Mouse (Mus musculus): ENCODE data around the gene Gm128. TPM values are rescaled to one million over a fixed set of nuclear protein-coding genes. Genes with fewer than 3 reads are reported as not detected.
A peak's percentile ranks its signal among the peaks of the same experiment; 100 is the strongest.

The Gm128 gene
- 0.23 and 0.30 TPM in 2 replicates for polyA plus RNA-seq (2016; fragmentation: Nextera tagmentation; extraction: Ambion mirVana)

DNA sequence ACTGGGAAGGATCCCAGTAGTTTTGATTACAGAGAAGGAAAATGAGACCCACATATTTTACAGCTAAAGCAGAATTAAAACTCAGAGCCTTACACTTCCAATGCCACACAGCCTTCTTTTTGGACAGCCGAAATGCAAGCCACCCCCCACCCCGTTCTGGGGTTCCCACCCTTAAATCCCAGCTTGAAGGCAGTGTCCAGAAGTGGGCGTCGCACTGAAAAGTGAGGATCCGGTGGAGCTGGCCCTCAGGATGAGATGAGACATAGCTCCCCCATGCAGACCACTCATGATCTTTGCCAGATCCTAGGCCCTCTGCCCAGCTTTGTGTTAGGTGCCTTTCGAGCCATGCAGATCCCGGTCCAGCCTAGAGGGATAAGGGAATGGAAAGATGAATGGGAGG, at the start of gene Gm128:
TSS of gene Gm128 (minus strand) at position 101 of the 400 bp plus-strand sequence.
- Histone ChIP-seq H3K27ac (peak within 1 kb of the TSS; percentile 56; the same call in 1 of the 2 replicates), H3K4me1 (peaks cover 7% of the 10 kb centered on the region), H3K27me3 (ENCODE audit: poor library complexity, severe bottlenecking) (no peaks in the 10 kb centered on the region; the same call in 1 of the 2 replicates), H3K4me3 (0 out of 2 replicates have a peak within 1 kb of the TSS, but pooled peaks have one; percentile 9), H3K36me3 (replicated peaks) (peaks cover 37% of the 10 kb centered on the region), H3K9me3 (0 out of 2 replicates have a peak, but pooled peaks cover 3% of the 10 kb centered on the region)
- no peak for DNase-seq (ENCODE audit: extremely low spot score, low spot score)
- 79% methylated on average over 7 of the region's 7 CpGs for WGBS

DNA sequence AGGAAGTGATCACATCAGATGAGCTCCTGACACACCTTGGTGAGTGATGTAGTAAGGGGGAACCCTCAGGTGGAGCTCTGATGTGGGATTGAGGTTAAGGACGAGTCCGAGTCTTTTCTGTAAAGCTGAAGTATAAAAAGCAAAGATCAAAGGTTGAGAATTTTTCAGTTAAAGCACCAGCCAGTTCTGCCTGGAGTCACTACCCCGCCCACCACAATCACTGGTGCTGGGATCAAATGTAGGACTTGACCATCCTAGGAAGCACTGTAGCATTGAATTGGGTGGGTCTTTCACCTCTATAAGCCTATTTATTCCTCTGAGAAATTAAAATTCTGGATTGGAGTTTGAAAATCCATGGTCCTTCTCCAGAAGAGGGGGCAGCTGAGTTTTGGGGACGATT, 49.6 kb upstream of the Gm128 start:
- Histone ChIP-seq H3K4me3 (no peak overlapping the region), H3K27me3 (ENCODE audit: poor library complexity, severe bottlenecking) (no peaks in the 10 kb centered on the region), H3K36me3 (replicated peaks) (peaks cover 79% of the 10 kb centered on the region), H3K27ac (no peak overlapping the region), H3K9me3 (no peaks in the 10 kb centered on the region), H3K4me1 (peaks cover 1% of the 10 kb centered on the region; the same call in 1 of the 2 replicates)
- WGBS = 91% methylated on average over 4 of the region's 4 CpGs
- no peak for DNase-seq (ENCODE audit: extremely low spot score, low spot score)

DNA sequence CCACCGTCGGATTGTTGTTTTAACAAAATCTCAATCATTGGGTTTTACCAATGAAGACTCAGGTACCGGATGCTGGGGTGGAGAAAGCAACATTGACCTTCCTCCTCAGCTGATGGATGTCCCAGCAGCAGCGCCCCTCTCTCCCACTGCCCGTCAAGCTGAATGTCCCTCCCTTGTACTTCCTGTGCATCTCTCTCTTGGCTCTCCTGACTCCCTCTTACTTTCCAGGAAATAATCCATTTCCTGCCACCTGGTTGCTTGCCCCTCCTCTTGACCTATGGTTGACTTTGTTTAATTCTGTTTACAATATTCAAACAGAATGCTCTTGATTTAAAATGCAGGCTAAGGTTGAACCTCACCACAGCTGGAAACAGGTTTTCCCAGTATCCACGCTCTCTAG, 48.8 kb upstream of the Gm128 start:
- no peaks in the 10 kb centered on the region for H3K9me3 ChIP-seq
- H3K4me3 ChIP-seq = no peak overlapping the region
- no peak overlapping the region for H3K27ac ChIP-seq
- no peaks in the 10 kb centered on the region for H3K27me3 ChIP-seq (ENCODE audit: poor library complexity, severe bottlenecking)
- DNase-seq (ENCODE audit: extremely low spot score, low spot score) = no peak
- no peaks in the 10 kb centered on the region for H3K4me1 ChIP-seq
- WGBS = 86% methylated on average over 6 of the region's 6 CpGs
- peaks cover 72% of the 10 kb centered on the region for H3K36me3 ChIP-seq (replicated peaks)

DNA sequence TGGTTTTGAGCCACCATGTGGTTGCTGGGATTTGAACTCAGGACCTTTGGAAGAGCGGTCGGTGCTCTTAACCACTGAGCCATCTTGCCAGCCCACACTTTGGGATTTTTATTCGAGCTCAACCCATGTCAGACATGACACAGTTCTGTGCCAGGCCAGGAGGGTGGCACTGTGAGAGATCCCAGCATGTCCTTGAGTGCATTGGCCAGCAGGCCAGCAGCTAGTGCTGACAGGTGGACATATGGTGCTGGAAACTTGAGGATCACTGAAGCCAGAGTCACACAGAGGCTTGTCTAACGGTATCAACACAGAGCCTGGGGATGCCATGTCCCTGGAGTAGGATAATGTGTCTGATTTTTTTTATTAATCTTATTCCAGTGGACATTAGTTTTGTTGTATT, 48.0 kb upstream of the Gm128 start:
- peaks cover 64% of the 10 kb centered on the region for H3K36me3 ChIP-seq (replicated peaks)
- no peak for DNase-seq (ENCODE audit: extremely low spot score, low spot score)
- WGBS = 90% methylated on average over 4 of the region's 4 CpGs

DNA sequence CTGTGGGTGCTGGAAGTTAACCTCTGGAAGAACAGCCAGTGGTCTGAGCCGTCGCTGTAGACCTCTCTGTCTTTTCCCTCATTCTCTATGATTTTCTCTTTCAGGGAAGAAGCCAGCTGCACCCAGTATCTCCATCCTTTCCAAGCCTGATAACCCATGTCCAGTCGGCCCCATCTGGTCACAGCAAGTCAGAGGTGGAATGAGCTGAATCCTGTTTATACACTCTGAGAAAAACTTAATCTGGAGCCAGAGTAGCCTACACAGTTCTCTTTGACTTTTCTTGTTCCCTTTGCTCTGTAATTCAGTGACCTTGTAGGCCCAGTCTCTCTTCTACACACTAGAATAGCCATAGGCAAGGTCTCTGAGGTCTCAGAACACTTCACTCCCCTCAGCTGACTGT, 46.1 kb upstream of the Gm128 start:
- H3K27ac ChIP-seq = no peak overlapping the region
- no peaks in the 10 kb centered on the region for H3K27me3 ChIP-seq (ENCODE audit: poor library complexity, severe bottlenecking)
- WGBS = 86% methylated on average over 3 of the region's 3 CpGs
- peaks cover 47% of the 10 kb centered on the region for H3K36me3 ChIP-seq (replicated peaks)
- no peaks in the 10 kb centered on the region for H3K9me3 ChIP-seq
- H3K4me1 ChIP-seq = peaks cover 17% of the 10 kb centered on the region
- no peak overlapping the region for H3K4me3 ChIP-seq
- no peak for DNase-seq (ENCODE audit: extremely low spot score, low spot score)

More for the DNA sequence above, 48.0 kb upstream of the Gm128 start:
- H3K27me3 ChIP-seq (ENCODE audit: poor library complexity, severe bottlenecking) = no peaks in the 10 kb centered on the region
- no peaks in the 10 kb centered on the region for H3K9me3 ChIP-seq
- H3K4me1 ChIP-seq = peaks cover 4% of the 10 kb centered on the region
- H3K27ac ChIP-seq = no peak overlapping the region
- no peak overlapping the region for H3K4me3 ChIP-seq

DNA sequence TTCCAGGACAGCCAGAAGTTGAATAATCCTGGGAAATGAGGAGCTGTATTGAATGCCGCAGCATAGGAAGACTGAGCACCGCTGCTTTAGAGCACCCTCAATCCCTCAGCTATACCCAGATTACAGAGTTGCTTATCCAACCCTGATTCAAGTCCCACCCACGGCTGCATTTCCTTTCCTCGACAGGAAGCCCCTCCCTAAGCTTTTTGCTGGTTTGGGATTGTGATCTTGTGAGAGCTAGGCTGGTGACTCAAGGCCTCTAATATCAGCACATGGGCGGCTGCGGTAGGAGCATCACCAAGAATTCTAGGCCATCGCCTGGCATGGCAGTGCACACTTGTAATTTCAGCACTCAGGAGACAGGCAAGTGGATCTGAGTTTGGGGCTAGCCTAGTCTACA, 45.1 kb upstream of the Gm128 start:
- H3K36me3 ChIP-seq (replicated peaks) = peaks cover 38% of the 10 kb centered on the region
- H3K4me1 ChIP-seq = peaks cover 26% of the 10 kb centered on the region
- H3K27ac ChIP-seq = no peak overlapping the region
- H3K4me3 ChIP-seq = no peak overlapping the region
- no peak for DNase-seq (ENCODE audit: extremely low spot score, low spot score)
- 92% methylated on average over 7 of the region's 7 CpGs for WGBS
- no peaks in the 10 kb centered on the region for H3K27me3 ChIP-seq (ENCODE audit: poor library complexity, severe bottlenecking)
- no peaks in the 10 kb centered on the region for H3K9me3 ChIP-seq

DNA sequence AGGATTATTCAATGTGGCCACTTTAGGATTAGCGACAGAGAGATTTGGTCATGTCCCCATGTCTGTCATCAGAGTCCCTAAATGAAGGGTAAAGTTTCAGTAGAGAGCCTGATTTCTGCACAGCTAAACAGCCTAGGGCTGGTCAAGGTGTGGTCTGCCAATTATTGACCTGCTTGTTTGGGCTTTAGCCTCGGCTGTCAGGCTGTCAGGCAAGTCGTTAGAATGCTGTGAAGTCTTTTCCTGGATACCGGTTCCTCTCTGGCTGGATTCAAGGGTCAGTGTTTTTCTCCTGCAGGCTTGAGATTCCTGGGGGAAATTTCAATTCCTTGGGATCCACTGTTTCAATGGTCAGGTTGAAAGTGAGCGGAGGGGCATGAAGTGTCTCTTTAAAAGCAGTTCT, 44.6 kb upstream of the Gm128 start:
- Histone ChIP-seq H3K27me3 (ENCODE audit: poor library complexity, severe bottlenecking) (no peaks in the 10 kb centered on the region), H3K4me3 (no peak overlapping the region), H3K4me1 (peaks cover 26% of the 10 kb centered on the region), H3K36me3 (replicated peaks) (peaks cover 33% of the 10 kb centered on the region), H3K27ac (no peak overlapping the region), H3K9me3 (no peaks in the 10 kb centered on the region)
- 72% methylated on average over 5 of the region's 5 CpGs for WGBS
- DNase-seq (ENCODE audit: extremely low spot score, low spot score) = no peak

DNA sequence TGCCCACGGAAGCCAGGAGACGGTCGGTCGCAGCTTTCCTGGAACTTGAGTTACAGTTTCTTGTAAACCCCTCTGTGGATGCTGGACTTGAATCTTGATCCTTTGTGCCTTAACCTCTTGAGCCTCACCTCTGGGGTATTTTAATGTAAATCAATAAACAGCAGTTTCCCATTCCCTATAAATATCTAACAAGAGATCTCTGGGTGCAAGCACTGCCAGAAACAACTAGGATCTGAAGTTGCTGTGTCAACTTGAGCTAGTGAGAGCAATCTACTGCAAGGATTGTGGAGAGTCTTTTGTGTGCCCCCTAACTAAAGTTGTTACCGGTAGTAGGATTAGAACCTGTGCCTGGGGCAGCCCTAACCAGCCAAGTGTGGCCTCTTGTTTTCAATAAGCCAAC, 44.0 kb upstream of the Gm128 start:
- 92% methylated on average over 5 of the region's 5 CpGs for WGBS
- no peak overlapping the region for H3K4me3 ChIP-seq
- H3K4me1 ChIP-seq = peaks cover 32% of the 10 kb centered on the region
- no peak for DNase-seq (ENCODE audit: extremely low spot score, low spot score)
- H3K9me3 ChIP-seq = no peaks in the 10 kb centered on the region
- H3K27ac ChIP-seq = no peak overlapping the region
- peaks cover 27% of the 10 kb centered on the region for H3K36me3 ChIP-seq (replicated peaks)
- no peaks in the 10 kb centered on the region for H3K27me3 ChIP-seq (ENCODE audit: poor library complexity, severe bottlenecking)

DNA sequence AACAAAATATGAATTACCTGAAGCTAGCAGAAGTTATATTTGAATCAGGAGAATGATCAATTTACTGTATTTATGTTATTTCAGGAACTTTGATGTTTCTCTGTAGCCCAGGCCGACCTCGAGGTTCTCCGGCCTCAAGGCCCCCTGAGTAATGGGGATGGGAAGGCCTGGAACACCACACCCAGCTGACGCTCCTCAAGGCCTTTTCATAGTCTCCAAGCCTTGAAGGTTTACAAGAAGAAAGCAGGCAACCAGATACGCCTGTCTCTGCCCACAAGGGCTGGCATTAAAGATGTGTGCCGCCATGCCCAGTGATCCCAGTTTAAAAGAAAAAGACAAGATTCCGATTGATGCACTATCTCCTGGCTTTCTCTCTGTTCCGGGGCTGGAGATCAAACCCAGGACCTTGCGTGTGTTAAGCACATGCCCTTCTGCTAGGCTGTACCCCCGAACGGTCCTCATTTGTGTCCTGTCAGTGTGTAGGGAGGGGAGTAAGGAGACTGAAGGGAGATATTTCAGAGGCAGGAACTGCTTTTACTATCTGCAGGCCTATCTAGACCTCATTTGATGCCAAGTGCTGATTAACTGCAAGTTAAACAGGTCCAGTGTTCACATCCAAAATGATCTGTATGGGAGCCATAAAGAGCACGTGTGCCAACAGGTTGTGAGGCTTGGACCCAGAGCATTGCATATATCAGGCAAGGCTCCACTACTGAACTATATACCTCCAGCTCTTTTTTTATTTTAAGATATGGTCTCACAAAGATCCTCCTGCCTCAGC, 43.3 kb upstream of the Gm128 start:
- Histone ChIP-seq H3K9me3 (no peaks in the 10 kb centered on the region), H3K4me1 (peaks cover 33% of the 10 kb centered on the region), H3K27me3 (ENCODE audit: poor library complexity, severe bottlenecking) (no peaks in the 10 kb centered on the region), H3K4me3 (peak overlapping the region; percentile 71), H3K27ac (no peak overlapping the region), H3K36me3 (replicated peaks) (peaks cover 20% of the 10 kb centered on the region)
- no peak for DNase-seq (ENCODE audit: extremely low spot score, low spot score)
- 92% methylated on average over 12 of the region's 12 CpGs for WGBS

DNA sequence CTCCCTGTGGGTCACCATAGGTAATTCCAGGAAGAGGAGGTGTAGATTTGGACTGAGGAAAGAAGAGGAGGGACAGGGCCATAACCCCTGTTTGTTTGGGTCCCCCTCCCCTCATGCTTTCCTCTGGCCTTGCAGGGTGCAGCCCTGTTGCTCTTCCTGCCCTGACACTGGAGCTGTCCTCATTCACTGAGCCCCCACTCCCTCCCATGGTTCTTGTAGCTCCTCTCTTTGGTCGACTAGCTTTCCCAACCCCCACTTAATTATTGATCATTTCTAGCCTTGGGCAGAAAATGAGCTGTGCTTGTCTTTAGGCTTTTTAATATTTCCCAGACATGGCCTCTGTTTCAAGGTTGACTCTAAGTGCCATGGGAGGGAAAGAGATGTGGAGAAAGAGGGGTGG, 42.7 kb upstream of the Gm128 start:
- H3K27ac ChIP-seq = peak overlapping the region; percentile 94
- no peak for DNase-seq (ENCODE audit: extremely low spot score, low spot score)
- WGBS = 39% methylated on average over 1 of the region's 1 CpGs

DNA sequence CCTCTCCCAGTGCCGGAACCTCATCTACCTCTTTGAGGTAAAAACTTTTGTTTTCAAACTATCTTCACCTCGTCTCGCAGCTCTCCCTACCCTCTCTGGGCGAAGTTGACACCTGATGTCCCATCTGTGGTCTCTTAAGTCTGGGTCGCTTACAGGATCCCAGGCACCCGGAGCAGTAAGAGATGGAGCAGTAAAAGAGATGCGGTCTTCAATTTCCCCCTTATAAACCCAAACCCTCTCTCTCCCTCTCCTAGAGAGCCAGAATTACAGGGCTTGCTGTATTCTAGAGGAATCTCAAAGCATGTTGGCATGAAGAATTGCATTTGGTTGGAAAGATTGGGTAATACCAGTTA, 42.2 kb upstream of the Gm128 start:
- Histone ChIP-seq H3K27ac (peak overlapping the region; percentile 94), H3K36me3 (replicated peaks) (peaks cover 13% of the 10 kb centered on the region), H3K27me3 (ENCODE audit: poor library complexity, severe bottlenecking) (no peaks in the 10 kb centered on the region), H3K4me3 (peak overlapping the region; percentile 71), H3K9me3 (no peaks in the 10 kb centered on the region), H3K4me1 (peaks cover 33% of the 10 kb centered on the region)
- no peak for DNase-seq (ENCODE audit: extremely low spot score, low spot score)
- WGBS = 2% methylated on average over 7 of the region's 7 CpGs

More for the DNA sequence above, 42.7 kb upstream of the Gm128 start:
- no peaks in the 10 kb centered on the region for H3K27me3 ChIP-seq (ENCODE audit: poor library complexity, severe bottlenecking)
- peak overlapping the region; percentile 71 for H3K4me3 ChIP-seq
- H3K9me3 ChIP-seq = no peaks in the 10 kb centered on the region
- peaks cover 16% of the 10 kb centered on the region for H3K36me3 ChIP-seq (replicated peaks)
- H3K4me1 ChIP-seq = peaks cover 33% of the 10 kb centered on the region

DNA sequence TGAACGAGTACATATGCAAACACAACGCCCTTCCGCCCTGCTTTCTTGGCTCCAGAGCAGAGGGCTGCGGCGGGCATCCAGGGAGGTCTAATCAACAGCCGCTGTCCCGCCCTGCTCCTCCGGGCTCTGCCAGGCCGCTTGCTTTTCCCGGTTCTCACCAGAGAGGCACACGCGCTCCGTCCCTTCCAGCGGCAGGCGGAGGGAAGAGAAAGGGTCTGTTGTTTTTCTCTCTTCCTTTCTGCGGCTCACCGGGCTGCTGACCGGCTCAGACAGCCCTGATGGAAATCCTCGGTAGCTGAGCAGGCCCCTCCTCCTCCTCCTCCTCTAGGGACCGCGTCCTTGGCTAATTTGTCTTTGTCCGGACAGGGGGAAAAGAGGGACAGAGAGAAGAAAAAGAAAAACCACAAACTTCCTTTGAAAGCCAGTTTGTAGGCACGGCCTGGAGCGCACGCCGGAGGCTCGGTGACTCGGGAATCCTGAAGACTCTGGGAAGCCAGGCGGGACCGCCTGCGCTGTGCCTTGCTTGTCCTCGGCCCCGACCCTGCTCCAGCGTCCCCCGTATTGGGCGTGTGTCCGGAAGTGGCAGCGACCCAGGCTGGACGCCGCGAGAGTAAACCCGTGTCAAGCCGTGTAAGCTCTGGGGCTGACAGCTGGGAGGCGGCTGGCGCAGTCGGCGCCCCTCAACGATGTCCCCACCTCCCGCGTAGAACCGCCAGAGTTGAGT, 41.6 kb upstream of the Gm128 start:
- DNase-seq (ENCODE audit: extremely low spot score, low spot score) = peak; percentile 82
- WGBS = under 1% methylated on average over 50 of the region's 51 CpGs

DNA sequence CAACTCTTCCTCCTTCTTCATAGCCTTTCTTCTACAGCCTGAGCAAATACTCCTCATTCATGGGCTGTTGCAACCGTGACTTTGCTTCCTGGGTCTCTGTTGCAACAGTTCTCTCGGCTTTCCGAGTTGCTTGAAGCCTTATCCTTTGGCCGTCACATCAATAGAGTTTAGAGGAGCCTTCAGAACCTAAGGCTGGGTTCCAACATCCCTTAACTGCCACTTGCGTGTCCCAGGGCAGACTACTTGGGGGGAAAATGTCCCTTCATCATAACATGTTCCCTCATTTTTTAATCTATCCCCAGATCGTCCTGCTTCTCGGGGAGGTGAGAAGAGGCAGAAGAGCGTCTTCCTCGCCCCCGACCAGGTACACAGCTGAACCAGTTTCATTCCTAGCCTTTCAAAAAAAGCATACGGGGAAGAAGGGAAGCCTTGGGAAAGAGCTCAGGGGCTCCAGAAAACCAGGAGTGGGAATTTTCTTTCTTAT, 41.0 kb upstream of the Gm128 start:
- WGBS = under 1% methylated on average over 11 of the region's 11 CpGs
- H3K27me3 ChIP-seq (ENCODE audit: poor library complexity, severe bottlenecking) = no peaks in the 10 kb centered on the region
- H3K4me1 ChIP-seq = peaks cover 33% of the 10 kb centered on the region
- H3K4me3 ChIP-seq = peak overlapping the region; percentile 71
- no peak for DNase-seq (ENCODE audit: extremely low spot score, low spot score)
- no peaks in the 10 kb centered on the region for H3K9me3 ChIP-seq
- peaks cover 2% of the 10 kb centered on the region for H3K36me3 ChIP-seq (replicated peaks)
- peak overlapping the region; percentile 94 for H3K27ac ChIP-seq

More for the DNA sequence above, 41.6 kb upstream of the Gm128 start:
- no peaks in the 10 kb centered on the region for H3K9me3 ChIP-seq
- peak overlapping the region; percentile 94 for H3K27ac ChIP-seq
- H3K27me3 ChIP-seq (ENCODE audit: poor library complexity, severe bottlenecking) = no peaks in the 10 kb centered on the region
- H3K4me3 ChIP-seq = peak overlapping the region; percentile 71
- peaks cover 33% of the 10 kb centered on the region for H3K4me1 ChIP-seq
- H3K36me3 ChIP-seq (replicated peaks) = peaks cover 7% of the 10 kb centered on the region
